Mouse (Mus musculus): ENCODE data around the gene Gm26992. TPM values are rescaled to one million over a fixed set of nuclear protein-coding genes. Genes with fewer than 3 reads are reported as not detected.
"Not testable (repeated sequence)": the region's sequence is repeated elsewhere in the genome, so short reads cannot be mapped to it uniquely, and the experiment has no call there.

Gm26992 gene
- polyA plus RNA-seq, 1 experiment from 2014 or later: not detected

- WGBS: 10% methylated on average over 34 of the region's 34 CpGs
- Histone ChIP-seq H3K4me3 (peak overlapping the region; percentile 39), H3K4me2 (peak overlapping the region; percentile 71), H3K27ac (no peak overlapping the region), H3K4me1 (no peaks in the 10 kb centered on the region), H3K9ac (peak overlapping the region; percentile 52), H3K27me3 (peaks cover 41% of the 10 kb centered on the region), H3K9me3 (no peaks in the 10 kb centered on the region), H3K36me3 (no peaks in the 10 kb centered on the region)
- ATAC-seq (ENCODE audit: insufficient number of reproducible peaks, insufficient read depth, low FRiP score, low TSS enrichment, low read depth): peak; percentile 59; the same call in 1 of the 2 replicates
Observed at GRCm38 (mm10) chrX:103447539-103448169, 25.8 kb downstream of the Gm26992 start.

GRCm38 (mm10) chrX:103448429-103448828, 26.6 kb downstream of the Gm26992 start:
- H3K36me3 ChIP-seq; H3K27ac ChIP-seq; H3K9me3 ChIP-seq; H3K9ac ChIP-seq; H3K4me1 ChIP-seq; ATAC-seq (ENCODE audit: insufficient number of reproducible peaks, insufficient read depth, low FRiP score, low TSS enrichment, low read depth): not testable (repeated sequence)
- Histone ChIP-seq H3K27me3 (peaks cover 37% of the 10 kb centered on the region), H3K4me2 (peak overlapping the region; percentile 71), H3K4me3 (peak overlapping the region; percentile 39; the same call in 1 of the 2 replicates)
- WGBS: 53% methylated on average over 12 of the region's 13 CpGs

DNA sequence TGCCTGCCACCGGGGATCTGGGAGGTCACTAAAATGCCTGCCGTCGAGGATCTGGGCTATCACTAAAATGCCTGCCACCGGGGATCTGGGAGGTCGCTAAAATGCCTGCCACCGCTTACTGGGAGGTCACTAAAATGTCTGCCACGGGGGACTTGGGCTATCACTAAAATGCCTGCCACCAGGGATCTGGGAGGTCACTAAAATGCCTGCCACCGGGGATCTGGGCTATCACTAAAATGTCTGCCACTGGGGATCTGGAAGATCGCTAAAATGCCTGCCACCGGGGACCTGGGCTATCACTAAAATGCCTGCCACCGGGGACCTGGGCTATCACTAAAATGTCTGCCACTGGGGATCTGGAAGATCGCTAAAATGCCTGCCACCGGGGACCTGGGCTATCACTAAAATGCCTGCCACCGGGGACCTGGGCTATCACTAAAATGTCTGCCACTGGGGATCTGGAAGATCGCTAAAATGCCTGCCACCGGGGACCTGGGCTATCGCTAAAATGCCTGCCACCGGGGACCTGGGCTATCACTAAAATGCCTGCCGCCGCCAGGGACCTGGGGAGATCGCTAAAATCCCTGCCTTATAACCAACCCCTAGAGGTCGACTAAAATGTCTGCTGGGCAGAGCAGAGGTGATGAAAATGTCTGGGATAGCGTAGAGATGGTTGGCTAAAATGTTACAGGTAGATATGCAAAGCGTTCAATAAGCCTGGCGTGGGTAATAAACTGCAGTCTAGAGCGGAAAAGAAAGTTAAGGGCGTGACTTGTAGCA, 27.3 kb downstream of the Gm26992 start:
- not testable (repeated sequence) for H3K27ac ChIP-seq; H3K4me2 ChIP-seq; H3K9me3 ChIP-seq; H3K4me3 ChIP-seq; ATAC-seq (ENCODE audit: insufficient number of reproducible peaks, insufficient read depth, low FRiP score, low TSS enrichment, low read depth); H3K4me1 ChIP-seq; H3K9ac ChIP-seq; H3K36me3 ChIP-seq
- H3K27me3 ChIP-seq: peaks cover 35% of the 10 kb centered on the region
- 67% methylated on average over 24 of the region's 27 CpGs for WGBS

GRCm38 (mm10) chrX:103452815-103453214, 31.0 kb downstream of the Gm26992 start:
- 81% methylated on average over 6 of the region's 6 CpGs for WGBS
- H3K4me1 ChIP-seq: no peaks in the 10 kb centered on the region
- no peak overlapping the region for H3K4me3 ChIP-seq
- no peak overlapping the region for H3K9ac ChIP-seq
- H3K27me3 ChIP-seq: peaks cover 11% of the 10 kb centered on the region
- no peak for ATAC-seq (ENCODE audit: insufficient number of reproducible peaks, insufficient read depth, low FRiP score, low TSS enrichment, low read depth)
- no peak overlapping the region for H3K4me2 ChIP-seq
- no peak overlapping the region for H3K27ac ChIP-seq
- no peaks in the 10 kb centered on the region for H3K9me3 ChIP-seq
- H3K36me3 ChIP-seq: no peaks in the 10 kb centered on the region

DNA sequence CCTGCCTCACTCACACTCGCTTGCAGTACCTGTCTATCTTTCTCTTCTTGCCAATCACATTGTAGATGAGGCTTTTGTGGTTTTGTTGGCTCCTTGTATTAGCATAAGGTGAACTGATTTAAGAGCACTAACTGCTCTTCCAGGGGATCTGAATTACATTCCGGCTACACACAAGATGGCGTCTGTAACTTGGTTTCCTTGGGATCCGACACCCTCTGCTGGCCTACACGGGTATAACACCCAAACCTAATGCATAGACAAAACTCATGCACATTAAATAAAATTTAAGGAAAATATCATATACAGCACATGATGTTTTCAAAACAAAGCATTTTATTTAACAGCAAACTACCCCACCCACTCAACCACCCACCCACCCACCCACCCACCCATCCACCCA, 38.2 kb downstream of the Gm26992 start:
- 76% methylated on average over 5 of the region's 5 CpGs for WGBS
- H3K36me3 ChIP-seq: no peaks in the 10 kb centered on the region
- H3K27ac ChIP-seq: no peak overlapping the region
- no peaks in the 10 kb centered on the region for H3K9me3 ChIP-seq
- H3K4me3 ChIP-seq: no peak overlapping the region
- ATAC-seq (ENCODE audit: insufficient number of reproducible peaks, insufficient read depth, low FRiP score, low TSS enrichment, low read depth): no peak
- no peak overlapping the region for H3K4me2 ChIP-seq
- H3K27me3 ChIP-seq: no peaks in the 10 kb centered on the region
- H3K9ac ChIP-seq: no peak overlapping the region
- no peaks in the 10 kb centered on the region for H3K4me1 ChIP-seq

DNA sequence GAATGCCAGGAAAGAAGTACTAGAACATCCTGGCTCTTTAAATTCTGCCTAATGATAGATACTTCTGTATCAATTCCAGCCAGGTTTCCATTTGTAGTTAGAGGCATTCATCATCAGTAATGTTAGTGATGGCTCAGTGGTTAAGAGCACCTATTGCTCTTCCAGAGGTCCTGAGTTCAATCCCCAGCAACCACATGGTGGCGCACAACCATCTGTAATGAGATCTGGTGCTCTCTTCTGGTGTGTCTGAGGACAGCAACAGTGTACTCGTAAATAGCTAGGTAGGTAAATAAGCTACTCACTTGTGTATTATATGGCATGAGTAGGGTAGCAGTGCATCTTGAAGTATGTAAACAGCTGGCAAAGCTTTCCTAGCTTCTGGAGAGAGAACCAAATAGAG, 47.2 kb downstream of the Gm26992 start:
- Histone ChIP-seq H3K4me2 (no peak overlapping the region), H3K9ac (no peak overlapping the region), H3K36me3 (no peaks in the 10 kb centered on the region), H3K4me1 (no peaks in the 10 kb centered on the region), H3K27me3 (no peaks in the 10 kb centered on the region), H3K27ac (no peak overlapping the region), H3K9me3 (no peaks in the 10 kb centered on the region), H3K4me3 (no peak overlapping the region)
- no peak for ATAC-seq (ENCODE audit: insufficient number of reproducible peaks, insufficient read depth, low FRiP score, low TSS enrichment, low read depth)
- 64% methylated on average over 2 of the region's 2 CpGs for whole genome bisulfite sequencing

DNA sequence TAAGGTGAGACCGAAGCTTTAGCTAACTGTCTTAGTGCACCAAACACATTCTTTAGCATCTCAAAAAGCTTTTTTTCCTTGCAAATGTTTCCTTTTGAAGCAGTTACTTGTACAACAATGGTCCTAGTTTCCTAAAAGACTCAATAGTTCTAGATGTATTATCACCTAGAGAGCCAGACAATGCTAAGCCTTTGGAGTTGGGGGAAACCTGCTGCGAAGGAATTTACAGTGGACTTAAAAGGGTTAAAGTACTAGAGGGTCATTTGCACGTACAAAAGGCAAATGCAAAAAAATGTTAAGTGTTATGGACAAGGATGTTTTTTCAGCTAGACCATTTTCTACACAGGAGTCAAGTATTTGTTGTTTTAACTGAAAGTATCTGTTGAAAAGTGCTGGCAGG, 50.5 kb downstream of the Gm26992 start:
- Histone ChIP-seq H3K9ac (no peak overlapping the region), H3K4me3 (no peak overlapping the region), H3K9me3 (no peaks in the 10 kb centered on the region), H3K4me2 (no peak overlapping the region), H3K4me1 (no peaks in the 10 kb centered on the region), H3K36me3 (no peaks in the 10 kb centered on the region), H3K27me3 (no peaks in the 10 kb centered on the region), H3K27ac (no peak overlapping the region)
- WGBS: 79% methylated on average over 3 of the region's 3 CpGs
- no peak for ATAC-seq (ENCODE audit: insufficient number of reproducible peaks, insufficient read depth, low FRiP score, low TSS enrichment, low read depth)

GRCm38 (mm10) chrX:103477507-103477906, 55.7 kb downstream of the Gm26992 start:
- Histone ChIP-seq H3K27ac (no peak overlapping the region), H3K4me1 (no peaks in the 10 kb centered on the region), H3K4me2 (no peak overlapping the region), H3K27me3 (no peaks in the 10 kb centered on the region), H3K4me3 (no peak overlapping the region), H3K36me3 (no peaks in the 10 kb centered on the region), H3K9me3 (0 out of 2 replicates have a peak, but pooled peaks cover 3% of the 10 kb centered on the region), H3K9ac (no peak overlapping the region)
- 8% methylated on average over 3 of the region's 3 CpGs for WGBS
- no peak for ATAC-seq (ENCODE audit: insufficient number of reproducible peaks, insufficient read depth, low FRiP score, low TSS enrichment, low read depth)

DNA sequence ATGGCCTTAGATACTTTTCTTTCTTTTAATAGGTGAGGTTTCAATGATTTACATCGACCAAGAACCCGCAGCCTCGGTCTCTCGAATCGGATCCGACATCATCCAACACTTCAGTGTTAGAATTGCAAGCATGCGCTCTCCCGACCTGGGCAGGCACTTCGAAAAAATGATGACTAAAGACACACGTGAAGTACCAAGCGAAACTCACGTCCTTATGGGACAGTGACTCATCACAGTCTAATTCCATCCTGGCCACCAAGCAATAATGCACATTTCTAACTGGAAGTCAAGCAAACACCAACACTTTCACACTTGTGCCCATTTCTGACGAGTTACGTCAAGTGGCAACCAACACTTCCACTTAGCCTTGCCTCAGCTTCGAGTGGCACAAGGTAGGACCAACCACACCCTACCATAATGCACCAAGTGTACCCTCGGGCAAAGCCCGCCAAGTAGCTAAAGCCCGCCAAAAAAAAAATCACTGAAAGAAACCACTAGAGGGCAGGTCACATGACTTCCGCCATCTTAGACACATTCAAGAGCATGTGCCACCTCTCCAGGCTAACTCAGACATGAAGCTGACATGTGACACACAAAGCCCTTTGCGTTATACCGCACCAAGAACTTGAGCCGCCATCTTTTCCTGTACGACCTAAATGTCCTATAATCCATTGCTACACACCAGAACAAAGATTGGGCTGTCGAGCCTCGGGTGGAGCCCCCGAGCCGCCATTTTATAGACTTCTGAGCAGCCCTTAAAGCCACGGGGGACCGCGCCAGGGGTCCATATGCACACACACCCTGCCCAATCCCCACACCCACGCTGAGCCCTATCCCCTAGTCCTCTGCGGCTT, 59.7 kb downstream of the Gm26992 start:
- no peaks in the 10 kb centered on the region for H3K27me3 ChIP-seq
- no peaks in the 10 kb centered on the region for H3K36me3 ChIP-seq
- peak overlapping the region; percentile 45 for H3K4me3 ChIP-seq
- no peaks in the 10 kb centered on the region for H3K4me1 ChIP-seq
- peak; percentile 43; the same call in 1 of the 2 replicates for ATAC-seq (ENCODE audit: insufficient number of reproducible peaks, insufficient read depth, low FRiP score, low TSS enrichment, low read depth)
- H3K9me3 ChIP-seq: 0 out of 2 replicates have a peak, but pooled peaks cover 3% of the 10 kb centered on the region
- peak overlapping the region; percentile 42 for H3K4me2 ChIP-seq
- peak overlapping the region; percentile 65 for H3K9ac ChIP-seq
- peak overlapping the region; percentile 79 for H3K27ac ChIP-seq
- 57% methylated on average over 32 of the region's 32 CpGs for WGBS

- no peaks in the 10 kb centered on the region for H3K27me3 ChIP-seq
- H3K36me3 ChIP-seq: no peaks in the 10 kb centered on the region
- H3K9ac ChIP-seq: peak overlapping the region; percentile 65
- H3K4me2 ChIP-seq: no peak overlapping the region
- no peaks in the 10 kb centered on the region for H3K4me1 ChIP-seq
- H3K27ac ChIP-seq: peak overlapping the region; percentile 79
- WGBS: 60% methylated on average over 24 of the region's 24 CpGs
- 0 out of 2 replicates have a peak, but pooled peaks cover 3% of the 10 kb centered on the region for H3K9me3 ChIP-seq
- peak overlapping the region; percentile 45 for H3K4me3 ChIP-seq
- ATAC-seq (ENCODE audit: insufficient number of reproducible peaks, insufficient read depth, low FRiP score, low TSS enrichment, low read depth): no peak
Observed at GRCm38 (mm10) chrX:103482097-103482451, 60.3 kb downstream of the Gm26992 start.

DNA sequence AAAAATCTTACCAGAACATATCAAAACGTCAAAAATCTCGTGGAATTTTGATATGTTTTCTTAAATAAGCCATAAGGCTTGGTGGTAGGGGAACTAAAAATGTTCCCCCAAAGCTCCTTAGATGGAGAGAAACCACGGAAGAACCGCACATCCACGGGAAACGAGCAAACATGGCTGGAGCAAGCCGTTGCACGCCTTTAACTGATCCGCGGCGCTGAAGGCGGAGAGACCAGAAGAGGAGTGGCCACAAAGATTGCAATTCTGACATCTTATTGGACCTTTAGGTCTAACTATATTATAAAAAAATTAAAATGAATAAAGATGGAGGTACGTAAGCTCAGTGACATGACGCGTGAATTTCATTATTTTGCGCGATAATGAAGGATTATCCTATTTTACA, 61.2 kb downstream of the Gm26992 start:
- H3K27me3 ChIP-seq: no peaks in the 10 kb centered on the region
- H3K4me3 ChIP-seq: peak overlapping the region; percentile 45
- H3K27ac ChIP-seq: no peak overlapping the region
- H3K36me3 ChIP-seq: no peaks in the 10 kb centered on the region
- no peak overlapping the region for H3K9ac ChIP-seq
- peak overlapping the region; percentile 45 for H3K4me2 ChIP-seq
- ATAC-seq (ENCODE audit: insufficient number of reproducible peaks, insufficient read depth, low FRiP score, low TSS enrichment, low read depth): no peak
- no peaks in the 10 kb centered on the region for H3K4me1 ChIP-seq
- 0 out of 2 replicates have a peak, but pooled peaks cover 3% of the 10 kb centered on the region for H3K9me3 ChIP-seq
- 57% methylated on average over 17 of the region's 17 CpGs for WGBS

All from embryonic facial prominence, embryonic 13.5 days (tissue).